Mouse (Mus musculus) cerebellum, postnatal 14 days (tissue): ENCODE data around the gene Smad6.

Experiments used
- DNase-seq, 2 experiments: peaks; one replicate each; pipeline ENCODE4 v3.0.0; 2021; ENCODE audit warnings: mixed read lengths in 2 of 2

Gene Smad6

GRCm38 (mm10) chr9:63959129-63959932 is 62.5 kb downstream of the Smad6 start:
- DNase-seq = peak; percentile 49 to 62

DNA sequence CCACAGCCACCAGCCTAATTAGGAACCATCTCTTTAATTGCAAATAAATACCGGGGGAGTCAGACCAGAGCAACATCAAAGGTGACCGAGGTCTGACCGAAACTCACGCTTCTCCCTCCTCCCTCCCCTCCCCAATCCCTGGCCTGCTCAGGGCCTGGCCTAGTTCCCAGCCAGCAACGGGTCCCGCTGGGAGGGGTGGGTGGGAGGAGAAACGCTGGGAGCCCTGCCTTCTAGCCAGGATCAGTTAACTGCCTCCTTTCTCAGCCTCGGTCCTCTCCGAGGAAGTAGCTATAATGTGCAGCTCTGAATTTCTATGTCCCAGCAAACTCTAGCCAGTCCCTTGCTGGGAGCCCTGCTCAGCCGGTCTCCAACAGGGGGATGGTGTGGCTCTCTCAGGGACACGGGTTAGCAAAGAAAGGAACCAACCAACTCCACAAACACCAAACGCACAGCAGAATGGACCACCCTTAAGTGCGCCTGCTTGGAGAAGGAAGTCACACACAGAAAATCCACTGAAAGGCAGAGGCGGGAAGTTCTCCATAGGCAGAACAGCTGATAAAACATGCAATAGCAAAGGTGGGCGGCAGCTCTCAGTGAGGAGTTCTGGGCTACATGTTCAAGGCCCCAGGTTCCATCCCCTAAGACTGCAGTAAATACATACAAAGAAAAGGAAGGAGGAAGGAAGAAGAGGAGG is 63.4 kb downstream of the Smad6 start:
- peak in 1 of 2 experiments; percentile 30 for DNase-seq

DNA sequence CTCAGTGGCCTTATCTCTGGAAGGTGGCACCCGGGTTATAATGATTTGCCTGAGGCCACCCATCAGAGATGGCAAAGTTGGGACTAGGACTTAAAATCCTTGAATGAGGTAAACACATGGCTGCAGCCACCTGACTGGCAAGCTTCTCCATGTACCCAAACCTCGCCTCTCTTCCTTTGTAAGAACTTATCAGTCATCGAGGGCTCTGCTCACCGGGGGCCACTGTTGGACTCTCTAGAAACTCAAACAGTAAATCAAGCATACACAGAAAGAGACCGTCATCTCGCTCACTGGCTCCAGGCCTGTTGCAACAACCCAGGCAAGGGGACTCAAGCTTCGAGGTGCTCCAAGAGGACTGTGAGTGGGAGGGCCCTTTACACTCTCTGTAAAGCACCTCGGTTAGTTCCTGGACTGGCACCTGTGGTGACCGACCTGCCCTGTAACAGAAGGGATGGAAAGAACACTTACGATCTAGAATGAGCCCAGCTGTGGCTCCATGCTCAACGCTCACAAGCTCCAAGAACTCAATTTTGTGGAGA is 64.1 kb downstream of the Smad6 start:
- DNase-seq = no peak

DNA sequence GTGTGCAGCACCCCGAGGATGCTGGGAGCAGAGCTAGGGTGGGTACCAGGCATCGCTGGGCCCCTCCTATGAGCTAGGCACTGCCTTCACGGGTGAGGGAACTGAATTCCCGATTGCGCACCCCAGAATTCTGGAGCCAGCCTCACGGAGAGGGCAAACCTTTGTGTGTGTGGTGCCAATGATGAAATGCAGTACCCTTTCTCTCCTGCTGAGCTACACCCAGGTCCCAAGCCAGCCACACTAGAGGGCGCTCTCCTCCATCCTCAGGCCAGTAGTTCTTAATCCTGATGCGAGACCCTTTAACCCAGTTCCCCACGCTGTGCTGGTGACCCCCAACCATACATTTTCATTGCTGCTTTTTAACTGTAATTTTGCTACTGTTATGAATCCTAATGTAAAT is 65.8 kb downstream of the Smad6 start:
- peak; percentile 70 to 84 for DNase-seq

DNA sequence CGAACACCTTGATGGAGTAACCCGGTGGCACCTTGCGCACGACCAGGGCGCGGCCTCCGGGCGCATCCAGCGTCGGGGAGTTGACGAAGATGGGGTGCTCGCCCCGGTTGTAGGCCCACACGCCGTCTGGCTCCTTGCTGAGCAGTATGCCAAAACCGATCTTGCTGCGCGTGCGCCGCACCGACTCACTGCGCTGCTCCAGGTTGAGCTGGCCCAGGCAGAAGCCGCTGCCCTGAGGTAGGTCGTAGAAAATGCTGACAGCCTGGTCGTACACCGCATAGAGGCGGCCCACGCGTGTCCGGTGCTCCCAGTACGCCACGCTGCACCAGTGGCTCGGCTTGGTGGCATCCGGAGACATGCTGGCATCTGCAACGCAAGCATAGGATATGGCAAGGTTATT is 68.2 kb downstream of the Smad6 start:
- DNase-seq = no peak

GRCm38 (mm10) chr9:63952591-63952990 is 69.3 kb downstream of the Smad6 start:
- DNase-seq = no peak

DNA sequence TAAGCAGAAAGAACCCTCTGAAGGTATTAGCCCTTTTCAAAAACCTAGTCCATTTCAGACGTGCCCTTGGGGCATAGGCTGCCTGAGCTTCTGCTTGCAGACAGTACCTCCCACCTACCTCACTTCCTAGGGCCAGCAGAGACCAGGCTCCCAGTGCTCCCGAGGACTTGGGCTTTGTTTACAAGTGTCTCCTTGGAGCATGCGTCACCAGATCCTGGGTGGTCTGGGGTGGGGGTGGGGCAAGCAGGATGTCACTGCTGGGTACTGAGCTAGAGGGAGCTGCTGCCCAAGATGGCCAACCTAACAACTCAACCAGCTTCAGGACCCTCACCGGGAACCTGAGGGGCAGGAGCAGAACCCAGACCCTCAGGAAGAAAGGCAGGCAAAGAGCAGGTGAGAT is 71.5 kb downstream of the Smad6 start:
- DNase-seq = no peak

- no peak for DNase-seq
These were observed 72.5 kb downstream of the Smad6 start for GRCm38 (mm10) chr9:63949393-63949792.

- no peak for DNase-seq
These were observed 79.3 kb downstream of the Smad6 start for GRCm38 (mm10) chr9:63942608-63942982.

DNA sequence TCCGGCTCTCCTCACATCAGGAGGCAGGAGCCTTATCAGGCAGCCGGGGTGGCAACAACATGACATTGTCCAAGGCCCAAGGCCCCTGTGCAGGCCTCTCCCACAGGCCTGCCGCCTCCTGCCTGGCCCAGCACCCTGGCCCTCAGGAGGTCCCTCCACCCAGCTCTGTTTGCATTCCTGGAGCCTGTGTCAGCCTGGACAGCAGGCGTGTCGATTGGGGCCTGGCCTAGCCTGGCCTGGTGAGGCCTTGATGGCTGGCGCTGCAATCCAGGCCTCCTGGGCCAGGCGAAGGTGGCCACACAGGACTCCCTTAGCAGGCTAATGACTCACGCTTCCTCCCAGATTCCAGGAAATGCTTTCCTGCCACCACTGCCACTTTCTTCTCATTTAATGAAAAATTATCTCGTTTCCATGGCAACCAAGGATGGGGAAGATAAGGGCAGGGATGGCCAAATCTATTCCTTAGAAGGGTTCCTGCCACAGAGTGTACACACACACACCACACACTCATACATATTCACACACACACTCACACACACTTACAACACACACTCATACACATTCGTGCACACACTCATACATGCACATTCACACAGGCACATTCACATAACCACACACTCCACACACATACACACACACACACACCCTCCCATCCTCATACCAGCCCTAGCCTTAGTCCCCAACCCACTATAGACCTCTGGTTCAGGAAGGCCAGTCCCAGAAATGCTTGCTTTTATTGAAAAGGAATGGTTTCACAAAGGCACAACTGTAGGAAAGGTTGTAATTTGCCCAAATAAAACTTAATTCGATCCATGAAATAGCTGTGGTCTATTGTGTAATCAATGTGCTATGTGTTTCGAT is 79.9 kb downstream of the Smad6 start:
- no peak for DNase-seq

DNA sequence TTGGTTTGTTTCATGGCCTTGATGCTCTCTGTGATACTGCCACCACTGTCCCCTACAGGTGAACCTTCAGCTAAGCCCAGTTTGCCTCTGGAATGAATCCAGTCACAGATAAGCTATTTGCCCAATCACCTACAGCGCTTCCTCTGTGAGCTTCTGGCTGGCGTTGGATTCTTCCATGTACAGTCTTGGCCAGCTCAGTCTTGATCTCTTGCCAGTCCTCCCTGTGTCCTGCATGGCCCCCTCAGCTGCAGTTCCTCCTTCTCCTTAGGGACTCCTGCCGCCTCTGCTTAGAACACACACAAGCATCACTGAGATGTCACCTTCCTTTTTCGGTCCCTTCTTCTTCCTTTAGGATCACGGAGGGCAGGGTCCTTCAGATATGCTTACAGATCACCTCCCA is 85.6 kb downstream of the Smad6 start:
- peak in 1 of 2 experiments; percentile 35 for DNase-seq

DNA sequence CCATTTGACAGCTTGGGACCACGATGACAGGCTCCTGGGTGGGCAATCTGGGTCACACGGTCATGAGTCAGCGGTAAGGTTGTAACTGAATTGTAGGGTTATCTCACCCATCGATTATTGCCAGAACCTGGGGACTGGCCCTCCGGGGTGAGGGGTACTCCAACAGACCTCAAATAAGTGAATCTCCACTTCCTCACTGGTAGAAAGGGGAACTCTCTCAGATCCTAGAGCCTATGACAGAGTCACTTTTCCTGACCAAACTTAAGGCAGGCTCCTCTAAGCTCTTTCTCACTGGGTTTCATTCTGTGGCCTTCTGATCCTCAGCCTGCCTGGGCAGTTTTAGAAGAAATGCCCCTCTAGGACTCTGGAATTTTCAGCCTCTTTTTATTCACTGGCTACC is 88.8 kb downstream of the Smad6 start:
- no peak for DNase-seq

- peak; percentile 35 to 40 for DNase-seq
These were observed 94.4 kb downstream of the Smad6 start for GRCm38 (mm10) chr9:63927340-63928049.

- DNase-seq = no peak
These were observed 95.5 kb downstream of the Smad6 start for GRCm38 (mm10) chr9:63926377-63926776.

- peak; percentile 37 to 51 for DNase-seq
These were observed 98.6 kb downstream of the Smad6 start for GRCm38 (mm10) chr9:63923190-63923717.

GRCm38 (mm10) chr9:63919708-63920107 is 102.2 kb downstream of the Smad6 start:
- DNase-seq = no peak

- DNase-seq = peak; percentile 21 to 22
These were observed 102.8 kb downstream of the Smad6 start for GRCm38 (mm10) chr9:63919001-63919555.

- DNase-seq = peak; percentile 88 to 91
These were observed 103.6 kb downstream of the Smad6 start for GRCm38 (mm10) chr9:63918245-63918644.

- DNase-seq = no peak
These were observed 105.4 kb downstream of the Smad6 start for GRCm38 (mm10) chr9:63916441-63916840.

DNA sequence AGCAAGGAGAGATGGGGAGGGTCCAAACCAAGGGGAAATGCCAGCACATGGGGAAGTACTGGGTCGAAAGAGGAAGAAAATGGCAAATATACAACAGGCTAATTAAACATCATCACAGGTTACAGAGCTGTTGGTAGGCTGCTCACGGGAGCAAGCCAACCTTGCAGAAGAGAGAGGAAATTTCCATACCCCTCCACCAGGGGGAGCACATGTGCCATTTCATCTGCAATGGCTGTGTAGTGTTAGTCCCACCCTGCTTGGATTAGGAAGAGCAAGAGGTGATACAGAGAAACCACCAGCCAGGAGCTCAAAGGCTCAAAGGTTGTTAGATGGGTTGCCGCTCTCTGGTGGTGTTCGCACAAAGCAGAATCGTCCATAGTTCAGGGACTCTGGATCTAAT is 105.9 kb downstream of the Smad6 start:
- DNase-seq = peak; percentile 30 to 59

DNA sequence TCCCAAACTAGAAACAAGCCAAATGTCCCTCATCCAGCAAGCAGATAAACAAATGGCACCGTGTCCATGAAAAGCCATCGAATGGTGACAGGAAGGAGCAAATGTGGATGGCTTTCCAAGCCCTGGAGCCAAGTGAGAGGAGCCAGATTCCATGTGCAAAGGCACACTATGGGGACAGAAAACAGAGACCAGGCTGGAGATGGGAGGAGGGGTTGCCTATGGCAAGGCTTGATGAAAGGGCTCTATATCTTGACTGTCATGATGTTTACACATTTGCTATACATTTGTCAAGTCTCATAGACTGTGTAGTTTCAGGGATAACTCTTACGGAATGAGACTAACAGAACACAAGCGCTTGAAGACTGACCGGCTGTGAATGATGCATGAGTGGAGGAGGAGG is 106.9 kb downstream of the Smad6 start:
- DNase-seq = no peak

GRCm38 (mm10) chr9:63912051-63912450 is 109.8 kb downstream of the Smad6 start:
- DNase-seq = no peak
